Mouse (Mus musculus): Measurements from ENCODE around the gene Atp5s.

GRCm38 (mm10) chr12:69776607-69777340 is 52.0 kb downstream of the Atp5s start:
- TF ChIP-seq EP300 (IDR thresholded peaks at IDR 0.05; ENCODE audit: insufficient read depth, low read depth, low read length) (no peak), CTCF (IDR thresholded peaks at IDR 0.05) (no peak)

All from heart, adult 2 months (tissue).